Mouse (Mus musculus) left cerebral cortex, adult 9 months (tissue): ENCODE data around the gene Dmrt1.

ENCODE experiments used
- DNase-seq, 2 experiments: peaks; one replicate each; pipeline ENCODE4 v3.0.0; 2022; ENCODE audit warnings: low spot score in 2 of 2

Dmrt1 gene

DNA sequence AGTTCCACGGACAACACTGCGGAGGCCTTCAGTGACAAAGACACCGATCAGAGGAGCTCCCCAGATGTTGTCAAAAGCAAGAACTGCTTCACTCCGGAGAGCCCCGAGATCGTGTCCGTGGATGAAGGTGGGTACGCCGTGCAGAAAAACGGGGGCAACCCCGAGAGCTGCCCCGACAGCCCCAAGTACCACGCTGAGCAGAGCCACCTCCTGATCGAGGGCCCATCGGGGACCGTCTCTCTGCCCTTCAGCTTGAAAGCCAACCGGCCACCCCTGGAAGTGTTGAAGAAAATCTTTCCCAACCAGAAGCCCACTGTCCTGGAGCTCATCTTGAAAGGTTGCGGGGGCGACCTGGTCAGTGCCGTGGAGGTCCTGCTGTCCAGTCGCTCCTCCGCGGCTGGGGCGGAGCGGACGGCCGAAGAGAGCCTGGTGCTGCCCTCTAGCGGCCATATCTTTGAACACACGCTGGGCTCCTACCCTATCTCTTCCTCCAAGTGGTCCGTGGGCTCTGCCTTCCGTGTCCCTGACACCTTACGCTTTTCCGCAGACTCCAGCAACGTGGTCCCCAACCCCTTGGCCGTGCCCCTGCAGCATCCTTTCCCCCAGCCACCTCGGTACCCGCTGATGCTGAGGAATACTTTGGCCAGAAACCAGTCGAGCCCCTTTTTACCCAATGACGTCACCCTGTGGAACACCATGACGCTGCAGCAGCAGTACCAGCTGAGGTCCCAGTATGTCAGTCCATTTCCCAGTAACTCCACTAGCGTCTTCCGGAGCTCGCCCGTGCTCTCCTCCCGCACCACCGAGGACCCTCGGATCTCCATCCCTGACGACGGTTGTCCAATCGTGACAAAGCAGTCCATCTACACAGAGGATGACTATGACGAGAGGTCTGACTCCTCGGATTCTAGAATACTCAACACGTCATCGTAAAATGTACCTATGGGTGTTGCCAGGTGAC, 117.2 kb downstream of the Dmrt1 start:
- peak in 1 of 2 experiments; percentile 42 for DNase-seq

DNA sequence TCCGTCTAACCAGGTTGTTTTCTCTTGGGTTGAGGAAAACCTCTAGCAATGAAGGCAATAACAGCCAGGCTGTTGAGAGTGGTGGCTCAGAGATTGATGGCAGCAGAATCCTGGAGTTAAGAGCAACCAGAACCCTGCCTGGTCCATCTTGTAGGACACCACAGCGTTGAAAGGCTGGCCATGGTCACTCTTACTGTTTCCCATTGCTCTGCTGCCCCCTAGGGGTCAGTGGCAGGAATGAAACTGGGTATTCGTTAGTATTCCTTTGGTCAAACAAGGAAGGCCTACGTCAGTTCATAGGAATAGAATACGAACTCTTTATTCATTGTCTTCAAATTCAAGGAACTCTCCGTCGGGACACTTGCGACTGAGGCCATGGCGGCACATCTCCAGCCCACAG, 123.1 kb downstream of the Dmrt1 start:
- peak in 1 of 2 experiments; percentile 57 for DNase-seq

DNA sequence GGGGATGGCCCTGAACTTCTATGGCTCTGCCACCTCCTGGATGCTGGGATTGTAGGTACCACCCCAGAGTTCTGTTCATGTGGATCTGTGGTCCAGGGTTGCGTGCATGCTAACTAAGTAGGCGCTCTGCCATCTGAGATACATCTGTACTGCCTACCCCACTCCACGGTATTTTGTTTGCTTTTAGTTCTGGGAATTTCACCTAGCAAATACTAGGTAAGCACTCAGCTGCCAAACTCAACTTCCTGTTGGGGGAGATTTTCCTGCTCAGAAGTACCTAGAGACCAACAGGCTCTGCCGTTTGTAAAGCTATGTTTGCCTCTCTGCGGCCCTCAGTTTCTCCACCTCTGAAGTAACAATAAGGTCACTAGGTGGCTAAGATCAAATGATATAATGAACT, 129.7 kb downstream of the Dmrt1 start:
- no peak for DNase-seq

DNA sequence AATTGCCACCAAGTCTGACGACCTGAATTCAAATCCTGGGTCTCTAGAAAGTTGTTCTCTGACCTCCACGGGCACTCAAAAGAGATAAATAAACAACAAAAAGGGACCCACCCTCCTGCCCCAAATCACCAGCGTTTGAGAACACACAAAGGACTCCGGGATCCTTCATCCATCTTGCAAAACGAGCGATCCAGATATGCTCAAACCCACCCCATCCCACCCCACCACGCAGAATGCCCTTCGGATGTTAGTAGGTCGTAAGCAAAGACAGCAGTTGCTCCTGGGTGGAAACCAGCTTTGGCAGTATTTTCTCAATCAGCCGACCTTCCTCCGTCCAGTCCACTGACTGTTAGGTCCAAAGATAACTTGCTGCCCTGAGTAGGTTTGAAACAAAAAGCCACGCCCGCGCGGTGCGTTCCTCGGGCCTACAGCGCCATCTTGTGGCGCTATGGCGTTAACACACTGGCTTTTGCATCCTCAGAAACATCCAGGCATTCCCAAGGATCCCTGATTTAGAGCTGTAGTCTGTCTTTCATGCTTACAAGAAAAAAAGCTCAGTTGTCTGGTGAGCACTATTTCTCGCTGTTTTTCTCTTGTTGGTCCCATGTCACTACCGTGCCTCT, 130.3 kb downstream of the Dmrt1 start:
- DNase-seq, result peak in 1 of 2 experiments; percentile 67

DNA sequence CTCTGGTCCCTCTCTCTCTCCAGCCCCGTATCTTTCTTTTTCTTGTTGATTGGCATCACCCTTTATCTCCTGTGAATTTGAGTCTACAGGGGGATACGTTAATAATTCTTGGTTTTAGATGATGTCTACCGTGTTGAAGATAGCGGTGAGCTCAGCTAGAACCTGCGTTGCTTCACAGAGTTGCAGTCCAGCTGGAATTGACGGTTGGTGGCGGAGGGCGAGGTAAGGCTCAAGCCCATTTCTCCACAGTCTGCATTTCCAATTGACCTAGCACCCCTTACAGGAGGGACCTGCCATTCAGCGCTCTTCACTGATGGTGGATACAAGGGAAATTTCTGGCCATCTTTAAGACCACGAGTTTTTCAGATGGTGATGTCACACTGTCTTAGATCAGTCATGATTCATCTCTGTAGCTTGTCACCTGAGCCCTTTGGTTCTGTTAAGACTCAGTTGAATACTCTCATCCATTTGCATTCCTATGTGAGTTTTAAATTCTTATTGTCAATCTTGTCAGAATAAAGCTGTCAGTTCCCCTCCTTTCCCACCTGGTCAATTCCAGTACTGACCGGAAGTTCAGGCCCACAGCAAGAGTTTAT, 133.4 kb downstream of the Dmrt1 start:
- no peak for DNase-seq

DNA sequence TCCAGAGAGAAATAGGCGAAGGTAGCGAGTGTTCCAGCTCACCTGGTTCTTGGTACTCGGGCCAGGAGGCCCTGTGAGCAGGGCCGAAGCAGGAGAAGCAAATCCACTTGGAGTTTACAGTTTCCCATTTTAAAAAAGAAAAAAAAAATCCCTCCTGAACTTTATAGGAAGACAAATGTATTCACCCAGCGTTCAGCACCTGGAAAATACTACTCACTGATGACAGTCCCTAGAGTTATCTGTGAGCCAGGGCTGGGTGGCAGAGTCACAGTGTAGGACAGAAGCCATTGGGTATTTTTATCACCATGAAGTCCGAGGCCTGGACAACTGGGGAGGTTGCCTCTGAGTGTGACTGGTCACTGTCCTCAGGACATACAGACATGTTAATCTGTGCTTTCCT, 136.4 kb downstream of the Dmrt1 start:
- no peak for DNase-seq

DNA sequence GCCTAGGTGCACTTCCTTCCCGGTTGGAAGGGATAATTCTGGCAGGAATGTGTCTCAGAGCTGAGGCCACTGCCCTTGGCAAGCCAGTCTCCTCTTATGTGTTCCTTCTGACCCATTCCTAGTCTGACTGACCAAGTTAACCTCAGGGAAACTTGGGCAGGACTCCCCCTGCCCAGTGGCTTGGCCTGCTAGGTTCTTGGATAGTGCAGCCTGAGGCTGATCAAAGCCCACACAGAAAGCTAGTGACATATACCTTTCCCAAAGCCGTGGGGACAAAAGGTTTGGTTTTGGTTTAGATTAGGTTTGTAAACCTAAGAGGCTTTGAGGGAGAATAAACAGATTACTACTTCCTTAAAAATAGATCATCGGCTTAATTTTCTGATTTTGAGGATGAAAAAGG, 141.7 kb downstream of the Dmrt1 start:
- DNase-seq, result no peak

DNA sequence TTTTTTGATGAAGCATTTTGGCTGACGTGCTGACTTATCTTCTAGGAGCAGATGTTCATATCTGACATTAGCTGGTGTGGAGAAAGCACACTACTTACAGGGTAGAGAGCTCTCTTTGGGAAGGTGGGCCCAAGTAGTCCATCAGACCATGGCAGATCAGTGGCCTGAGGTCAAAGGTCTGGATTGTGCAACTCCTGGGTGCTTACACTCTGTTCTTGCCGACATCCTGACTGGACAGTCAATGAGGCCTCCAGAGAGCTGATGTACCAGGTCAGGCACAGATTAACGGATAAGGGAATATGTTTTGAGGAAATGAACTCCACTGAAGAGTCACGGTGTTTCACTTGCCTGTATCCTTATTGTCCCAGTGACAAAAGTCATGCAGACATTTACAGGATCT, 143.3 kb downstream of the Dmrt1 start:
- DNase-seq, result no peak

DNA sequence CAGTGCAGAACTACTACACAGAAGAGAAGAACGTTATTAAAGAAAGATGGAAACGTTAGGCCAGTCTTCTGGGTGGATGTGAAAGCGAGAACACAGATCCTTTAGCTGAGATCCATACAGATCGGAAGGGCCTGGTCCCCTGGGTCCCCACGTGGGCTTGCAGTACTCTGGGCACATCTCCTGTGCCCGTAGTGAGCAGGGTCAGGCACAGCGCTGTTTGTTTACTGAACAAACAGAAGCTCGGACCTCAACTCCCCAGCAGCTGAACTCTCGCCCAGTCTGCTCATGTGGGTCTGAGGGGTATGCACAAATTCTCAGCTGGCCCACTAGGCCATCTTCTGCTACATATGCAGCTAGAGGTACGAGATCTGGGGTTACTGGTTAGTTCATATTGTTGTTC, 145.1 kb downstream of the Dmrt1 start:
- no peak for DNase-seq

DNA sequence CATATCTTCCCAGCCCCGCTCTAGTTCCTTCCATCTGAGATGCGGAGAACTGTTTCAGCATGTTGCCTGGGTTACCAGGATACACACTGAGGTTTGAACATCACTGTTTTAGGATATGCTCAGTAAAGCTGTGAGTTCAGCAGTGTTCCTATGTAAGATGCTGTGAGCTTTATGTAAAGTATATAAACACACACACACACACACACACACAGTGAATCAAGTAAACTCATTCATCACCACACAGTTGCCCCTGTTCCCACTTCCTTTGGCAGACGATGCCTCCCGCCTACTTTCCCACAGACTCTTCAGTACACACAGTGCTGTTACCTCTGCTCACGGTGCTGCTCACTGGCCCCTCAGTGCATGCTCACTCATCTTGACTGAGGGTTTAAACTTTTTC, 147.1 kb downstream of the Dmrt1 start:
- no peak for DNase-seq
